Mouse (Mus musculus): Measurements from ENCODE around the gene Prkg1.
A peak's percentile ranks its signal among the peaks of the same experiment; 100 is the strongest.
"Not testable (repeated sequence)": the region's sequence is repeated elsewhere in the genome, so short reads cannot be mapped to it uniquely, and the experiment has no call there.

The Prkg1 gene

DNA sequence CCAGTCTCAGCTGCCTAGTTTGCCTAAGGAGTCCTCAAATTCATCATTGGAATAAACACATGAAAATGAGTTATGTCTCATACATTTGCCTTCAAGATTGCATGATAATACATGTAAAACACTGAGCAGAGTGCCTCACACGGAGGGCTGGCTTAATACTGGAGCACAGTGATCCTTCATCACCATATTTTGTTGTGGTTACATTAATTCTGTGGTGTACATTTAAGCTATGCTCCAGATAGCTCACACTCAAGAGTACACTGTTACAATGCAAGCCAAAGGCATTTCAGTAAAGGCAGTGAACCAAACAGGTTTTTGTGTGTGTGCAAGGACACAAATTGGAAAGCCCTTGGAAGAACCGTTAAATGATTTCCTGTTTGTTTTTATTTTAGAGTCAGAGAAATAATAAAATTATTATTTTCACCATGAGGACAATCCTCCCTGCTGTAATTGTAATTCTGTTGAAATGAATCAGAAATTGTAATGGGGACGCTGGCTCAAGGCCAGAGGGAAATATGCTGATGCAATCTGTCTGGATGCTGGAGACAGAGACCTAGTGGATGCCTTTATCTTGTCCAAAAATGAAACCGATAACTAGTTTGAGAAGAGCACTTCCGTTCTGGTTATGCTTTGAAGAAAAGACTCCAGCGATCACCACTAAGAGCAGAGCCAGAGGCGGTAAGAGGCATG lies 484.9 kb downstream of the Prkg1 start:
- peak; percentile 16 for DNase-seq

DNA sequence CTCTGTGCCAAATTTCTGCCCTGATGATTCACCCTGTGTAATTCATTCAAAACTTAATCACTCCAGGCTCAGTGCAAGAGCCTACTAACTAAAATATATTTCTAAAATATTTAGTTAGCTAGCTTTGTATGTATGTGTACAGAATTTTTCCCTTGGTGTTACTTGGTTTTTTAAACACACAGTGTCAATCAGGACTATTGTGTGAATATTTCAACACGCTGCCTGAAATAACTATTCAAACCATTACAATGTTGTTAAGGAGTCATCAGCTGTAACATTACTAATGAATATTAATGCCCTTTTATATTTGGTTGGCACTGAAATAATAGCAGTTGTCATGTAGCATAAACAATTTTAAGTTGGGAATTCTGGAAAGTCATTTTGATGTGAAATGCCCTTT lies 502.4 kb downstream of the Prkg1 start:
- DNase-seq, result no peak

DNA sequence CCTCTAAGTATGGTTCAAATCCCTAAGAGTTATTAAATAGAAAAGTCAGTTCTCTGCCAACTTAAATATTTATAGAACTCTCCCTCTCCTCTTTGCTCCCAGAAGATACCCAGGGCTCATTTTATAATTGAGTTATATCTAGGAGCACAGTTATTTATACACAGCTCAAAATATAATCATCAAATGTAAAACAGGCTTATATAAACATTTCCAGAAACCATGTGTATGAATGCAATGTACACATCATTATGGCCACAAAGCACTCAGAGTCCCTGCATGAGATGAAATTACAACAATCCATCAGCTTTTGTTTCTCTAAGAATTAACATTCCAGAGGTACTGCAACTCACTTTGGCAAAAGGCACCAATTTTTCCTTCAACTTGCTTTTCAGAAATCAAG lies 504.3 kb downstream of the Prkg1 start:
- DNase-seq, result no peak

DNA sequence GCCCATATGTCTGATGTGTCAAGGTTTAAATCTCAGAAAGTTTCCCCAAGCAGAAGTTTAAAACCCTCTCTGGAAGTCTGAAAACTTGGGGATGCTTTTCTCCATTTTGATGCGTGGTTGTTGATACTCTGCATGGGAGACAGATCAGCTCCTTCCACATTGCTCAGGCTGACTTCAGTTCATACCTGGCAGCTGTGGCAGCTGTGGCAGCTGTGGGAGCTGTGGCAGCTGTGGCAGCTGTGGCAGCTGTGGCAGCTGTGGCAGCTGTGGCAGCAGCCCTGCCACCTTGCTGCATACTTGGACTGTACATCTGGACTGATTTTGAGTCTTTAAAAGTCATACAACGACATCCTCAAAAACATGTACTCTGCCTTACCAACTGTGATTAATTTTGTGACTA lies 509.1 kb downstream of the Prkg1 start:
- DNase-seq, result no peak

DNA sequence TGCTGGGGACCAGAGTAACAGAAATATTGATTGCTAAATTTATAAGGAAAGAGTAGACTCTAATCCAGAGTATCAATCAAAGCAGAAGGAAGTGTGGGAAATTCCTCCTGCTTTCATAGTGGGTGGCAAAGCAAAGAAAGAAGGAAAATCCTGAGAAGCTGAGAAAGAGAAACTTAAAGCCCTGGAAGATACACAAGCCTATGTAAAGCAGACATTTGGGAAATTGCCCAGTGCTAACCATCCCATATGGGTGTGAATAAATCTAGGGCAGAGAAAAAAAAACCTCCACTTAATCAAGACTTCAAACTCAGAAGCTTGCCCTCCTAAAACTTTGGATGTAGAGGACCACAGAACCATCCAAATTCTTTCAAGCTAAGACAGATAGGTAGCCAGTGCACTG lies 532.4 kb downstream of the Prkg1 start:
- DNase-seq, result no peak

DNA sequence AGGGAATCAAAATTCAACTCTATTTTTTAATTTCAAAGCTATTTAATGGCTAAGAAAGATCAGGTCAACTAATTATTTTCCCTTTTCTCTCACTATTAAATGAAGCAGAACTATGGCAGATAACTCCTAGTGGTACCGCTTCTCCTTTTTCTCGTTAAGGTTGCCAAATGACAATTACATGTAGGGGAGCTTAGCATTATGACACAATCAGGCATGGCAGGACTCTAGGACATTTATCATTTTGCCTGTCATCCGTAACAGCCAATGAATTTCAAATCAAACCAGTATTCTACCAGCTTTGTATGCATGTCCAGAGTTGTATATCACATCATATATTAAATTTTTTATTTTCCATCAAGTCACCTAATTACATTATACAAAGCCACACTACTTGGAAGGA lies 536.4 kb downstream of the Prkg1 start:
- DNase-seq, result no peak

DNA sequence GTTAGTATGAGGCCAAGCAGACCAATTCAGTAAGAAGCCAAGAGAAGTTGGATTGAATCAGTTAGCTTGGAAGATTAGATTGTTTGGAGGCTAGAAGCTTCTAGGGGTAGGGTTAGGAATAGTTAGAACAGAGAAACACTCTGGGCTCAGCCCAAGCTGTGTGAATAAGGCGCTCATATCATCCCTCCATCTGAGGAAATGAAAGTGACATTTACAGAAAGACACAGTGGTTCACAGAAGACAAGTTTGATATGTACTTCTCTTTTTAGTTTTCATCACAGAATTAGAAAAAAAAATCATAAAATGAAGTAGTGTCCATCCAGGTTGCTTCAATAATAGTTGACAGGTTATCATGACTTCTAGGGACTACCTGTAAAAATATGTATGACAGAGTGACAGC lies 541.4 kb downstream of the Prkg1 start:
- no peak for DNase-seq

DNA sequence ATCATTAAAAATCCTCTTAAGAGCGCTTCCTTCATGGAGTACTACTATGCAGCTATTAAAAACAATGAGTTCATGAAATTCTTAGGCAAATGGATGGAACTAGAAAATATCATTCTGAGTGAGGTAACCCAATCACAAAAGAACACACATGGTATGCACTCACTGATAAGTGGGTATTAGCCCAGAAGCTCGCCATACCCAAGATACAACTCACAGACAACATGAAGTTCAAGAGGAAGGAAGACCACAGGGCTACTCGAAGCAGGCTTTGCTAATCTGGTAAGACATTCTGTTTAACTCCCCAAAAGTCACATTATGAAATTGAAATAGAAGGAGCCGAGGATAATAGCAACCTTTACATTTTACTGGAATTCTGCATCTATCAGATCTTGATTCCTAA lies 545.6 kb downstream of the Prkg1 start:
- not testable (repeated sequence) for DNase-seq

DNA sequence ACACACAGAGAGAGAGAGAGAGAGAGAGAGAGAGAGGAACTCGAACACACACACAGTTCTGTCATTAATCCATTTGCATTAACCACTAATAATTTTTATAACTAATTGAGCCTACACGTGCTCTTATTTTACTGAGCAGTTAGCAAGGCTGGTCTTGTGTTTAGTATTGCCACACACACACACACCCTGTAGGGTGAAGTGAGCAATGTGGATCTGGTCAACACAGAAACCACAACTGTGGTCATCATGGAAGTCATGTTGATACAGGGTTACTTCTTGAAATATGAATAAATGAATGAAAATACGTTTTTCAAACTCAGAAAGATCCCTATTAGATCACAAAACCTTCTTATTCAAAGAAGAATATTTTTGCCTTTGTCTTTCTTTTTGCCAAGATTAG lies 554.0 kb downstream of the Prkg1 start:
- no peak for DNase-seq

DNA sequence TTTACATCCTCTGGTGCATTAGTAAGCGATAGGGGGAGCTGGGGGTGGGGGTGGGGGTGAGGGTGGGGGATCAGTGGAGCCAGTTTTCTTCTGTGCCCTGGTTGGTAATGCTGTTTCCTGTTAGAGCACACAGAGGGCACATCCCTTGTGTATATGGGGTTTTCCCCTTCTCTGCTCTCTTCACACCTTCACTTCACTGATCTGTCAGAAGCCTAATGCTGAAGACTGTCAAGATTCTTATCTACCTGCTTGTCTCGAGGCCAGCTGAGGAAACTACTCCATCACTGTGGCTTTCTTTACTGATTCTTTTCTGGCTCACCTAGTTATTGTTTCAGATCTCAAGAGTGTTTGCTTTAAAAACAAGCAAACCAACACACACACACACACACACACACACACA lies 554.4 kb downstream of the Prkg1 start:
- DNase-seq, result no peak

DNA sequence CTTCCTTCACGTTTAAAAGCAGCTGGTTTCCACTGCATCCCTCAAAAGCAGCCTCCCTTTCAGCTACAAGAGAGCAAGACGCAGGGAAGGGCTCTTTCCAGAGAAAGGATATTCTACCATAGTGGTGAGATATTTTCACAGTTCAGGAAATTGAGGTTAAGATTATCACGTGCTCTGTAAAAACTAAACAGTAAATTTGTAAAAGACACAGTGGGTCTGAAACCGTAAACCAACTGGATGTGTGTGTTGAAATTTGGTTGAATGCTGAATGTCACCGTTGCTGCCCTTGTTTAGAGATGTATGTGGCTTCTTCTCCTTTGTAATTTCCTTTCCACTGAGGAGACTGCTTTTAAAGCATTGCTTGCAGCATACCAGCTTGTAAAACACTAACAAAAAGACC lies 565.2 kb downstream of the Prkg1 start:
- no peak for DNase-seq

DNA sequence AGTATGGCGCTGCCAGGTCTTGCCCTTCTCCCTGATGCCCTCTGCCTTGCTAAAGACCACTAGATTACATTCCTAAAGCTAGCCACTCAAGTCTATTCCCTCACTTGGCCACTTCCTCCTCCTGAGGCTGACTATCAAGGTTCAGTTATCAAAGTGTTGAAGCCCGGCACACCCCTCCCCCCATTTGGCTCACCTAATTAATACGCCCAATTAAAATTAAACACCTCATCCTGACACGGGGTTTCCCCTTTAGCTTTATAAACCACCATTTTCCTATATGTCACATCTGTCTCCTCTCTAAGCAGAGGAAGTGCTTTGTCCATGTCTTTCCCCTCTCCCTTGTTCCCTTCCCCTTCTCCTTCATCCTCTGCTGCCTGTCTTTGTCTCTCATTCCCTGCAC lies 566.4 kb downstream of the Prkg1 start:
- DNase-seq, result no peak

DNA sequence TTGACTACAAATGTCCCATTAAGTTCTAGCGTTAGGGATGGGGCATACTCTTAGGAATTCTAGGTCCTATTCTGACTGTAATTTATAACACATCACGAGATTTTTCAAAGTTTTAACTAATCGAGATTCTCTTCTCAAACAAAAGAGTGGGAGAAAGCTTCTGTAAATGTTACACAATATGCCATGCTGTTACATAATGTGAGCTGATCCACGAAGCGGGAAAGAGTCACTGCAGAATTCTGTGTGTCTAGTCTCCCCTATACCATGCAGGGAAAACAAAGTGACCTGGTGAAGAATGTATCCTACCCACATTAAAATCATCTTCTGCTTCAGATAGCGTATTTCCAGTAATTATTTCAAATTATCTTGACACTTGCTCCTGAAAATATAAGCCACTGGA lies 567.8 kb downstream of the Prkg1 start:
- no peak for DNase-seq

DNA sequence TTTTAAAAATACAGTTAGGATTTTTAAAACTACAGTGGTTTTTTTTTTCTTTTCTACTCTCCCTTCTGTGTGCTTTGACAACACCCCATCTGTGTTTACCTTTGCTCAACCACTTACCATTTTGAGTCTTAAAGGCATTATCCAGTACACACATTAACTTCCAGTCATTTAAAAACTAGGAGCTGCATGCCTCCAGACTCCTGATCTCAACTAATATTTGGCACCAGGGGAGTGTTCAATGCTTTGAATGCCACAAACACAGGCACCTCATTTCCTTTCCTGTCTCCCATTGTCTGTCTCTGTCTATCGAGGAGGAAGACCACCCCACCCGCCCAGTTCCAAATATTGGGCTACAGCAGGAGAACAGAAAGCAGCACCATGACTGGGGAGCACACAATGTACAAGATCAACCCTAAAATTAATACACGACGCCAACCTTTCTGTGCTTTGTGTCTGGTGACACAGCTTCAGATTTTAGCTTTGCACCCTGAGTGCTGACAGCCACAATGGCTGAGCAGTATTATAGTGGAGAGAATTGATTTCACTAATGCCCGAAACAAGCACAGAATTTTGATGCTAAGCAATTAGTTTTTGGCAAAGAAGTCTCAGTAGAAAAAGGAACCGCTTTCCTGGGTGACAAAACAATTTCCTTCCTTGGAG lies 576.1 kb downstream of the Prkg1 start:
- DNase-seq, result no peak

DNA sequence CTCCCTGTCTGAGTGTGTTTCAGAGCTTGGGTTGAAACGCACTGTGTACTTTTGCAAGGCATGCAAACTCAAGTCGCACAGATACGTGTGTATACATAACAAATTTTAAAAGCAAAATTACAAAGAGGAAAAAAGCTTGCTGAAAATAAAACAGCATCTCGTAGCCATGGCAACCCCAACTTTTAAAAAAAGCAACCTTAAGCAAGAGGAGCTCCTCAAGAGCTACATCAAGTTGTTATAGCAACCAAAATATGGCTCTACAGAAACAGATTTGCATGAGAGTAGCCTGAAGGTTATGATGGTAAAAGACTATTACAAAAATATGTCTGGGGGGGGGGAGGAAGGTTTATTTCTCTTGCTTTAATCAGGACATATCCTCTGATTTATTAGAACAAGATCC lies 584.1 kb downstream of the Prkg1 start:
- DNase-seq, result no peak

DNA sequence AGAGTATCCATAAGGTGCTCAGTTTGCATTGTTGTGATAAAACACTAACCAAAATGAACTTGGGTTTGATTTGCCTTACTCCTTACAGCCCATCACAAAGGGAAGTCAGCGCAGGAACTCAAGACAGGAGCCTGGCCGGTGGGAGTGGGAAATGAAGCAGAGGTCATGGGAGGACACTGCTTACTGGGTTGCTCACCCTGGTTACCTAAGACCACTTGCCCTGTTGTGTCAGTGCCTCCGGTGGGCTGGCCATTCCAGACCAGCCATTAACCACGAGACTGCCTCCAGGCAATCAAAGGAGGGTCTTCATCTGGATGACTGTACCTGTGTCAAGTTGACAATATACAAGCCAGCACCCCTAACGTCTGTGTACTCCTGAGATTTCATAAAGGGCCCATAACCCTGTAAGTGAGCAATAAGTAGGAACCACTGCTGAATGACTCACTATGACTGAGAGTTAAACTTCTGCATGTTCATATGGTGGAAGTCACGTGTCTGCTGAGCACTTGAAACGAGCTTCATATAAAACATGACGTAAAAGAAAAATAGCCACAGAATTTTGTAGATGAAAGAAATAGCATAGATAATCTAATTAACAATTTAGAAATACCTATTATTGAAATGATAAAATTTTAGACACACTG lies 587.4 kb downstream of the Prkg1 start:
- DNase-seq, result no peak

DNA sequence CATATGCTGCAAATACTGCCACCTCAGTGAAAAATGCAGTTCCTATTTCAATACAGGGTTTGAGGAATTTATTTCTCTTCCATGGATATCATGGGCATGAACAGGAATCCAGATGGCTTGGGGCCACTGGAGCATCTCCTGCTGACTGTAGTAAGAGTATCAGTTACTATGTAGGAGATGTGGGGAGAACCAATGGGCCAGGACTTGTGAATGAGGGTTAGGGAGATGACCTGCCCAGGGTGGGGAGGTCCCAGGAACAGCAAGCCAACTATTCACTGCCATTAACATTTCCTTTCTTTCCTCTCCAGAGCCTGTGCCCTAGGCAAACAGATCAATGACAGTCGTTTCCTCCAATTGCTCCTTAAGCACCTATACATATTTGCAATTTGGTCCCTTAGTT lies 593.8 kb downstream of the Prkg1 start:
- no peak for DNase-seq

DNA sequence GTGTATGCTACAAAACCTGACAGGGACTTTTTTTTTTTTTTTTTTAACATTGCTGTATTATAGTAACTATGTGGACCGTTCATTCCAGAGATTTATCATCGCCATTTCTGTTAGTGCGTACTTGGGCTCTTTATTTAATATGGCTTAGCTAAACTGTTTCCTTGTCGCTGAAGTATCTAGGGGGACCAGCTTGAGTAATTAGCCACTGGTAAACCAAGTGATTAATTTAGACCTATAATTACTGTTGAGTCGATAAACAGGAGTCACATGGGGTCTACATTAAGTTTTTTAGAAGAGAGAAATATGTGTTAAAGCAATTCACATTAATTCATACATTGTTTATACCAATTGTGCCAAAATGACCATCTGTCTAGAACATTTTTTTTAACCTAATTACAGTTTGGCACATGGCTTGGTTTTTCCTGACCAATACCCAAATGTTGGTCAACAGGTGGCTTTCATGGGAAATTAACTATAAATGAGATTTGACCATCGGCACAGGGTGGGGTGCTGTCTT lies 605.8 kb downstream of the Prkg1 start:
- no peak for DNase-seq

DNA sequence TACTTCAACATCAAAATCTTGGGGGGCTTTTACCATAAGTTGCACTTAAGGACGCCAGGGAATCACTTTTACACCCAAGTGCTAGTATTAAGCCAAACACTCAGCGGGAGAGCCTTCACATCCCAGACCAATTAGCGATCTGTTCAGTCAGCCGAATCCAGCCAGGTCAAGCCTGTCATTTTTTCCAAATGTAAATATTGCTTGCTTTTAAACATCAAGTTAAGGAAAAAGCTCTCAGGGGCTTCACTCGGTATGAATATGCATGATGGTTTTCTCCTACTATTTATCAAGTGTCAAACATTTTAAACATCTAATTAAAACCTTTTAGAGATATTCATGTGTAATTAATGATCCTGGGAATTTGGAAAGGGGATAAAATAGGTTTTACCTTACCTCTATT lies 611.4 kb downstream of the Prkg1 start:
- DNase-seq, result no peak

DNA sequence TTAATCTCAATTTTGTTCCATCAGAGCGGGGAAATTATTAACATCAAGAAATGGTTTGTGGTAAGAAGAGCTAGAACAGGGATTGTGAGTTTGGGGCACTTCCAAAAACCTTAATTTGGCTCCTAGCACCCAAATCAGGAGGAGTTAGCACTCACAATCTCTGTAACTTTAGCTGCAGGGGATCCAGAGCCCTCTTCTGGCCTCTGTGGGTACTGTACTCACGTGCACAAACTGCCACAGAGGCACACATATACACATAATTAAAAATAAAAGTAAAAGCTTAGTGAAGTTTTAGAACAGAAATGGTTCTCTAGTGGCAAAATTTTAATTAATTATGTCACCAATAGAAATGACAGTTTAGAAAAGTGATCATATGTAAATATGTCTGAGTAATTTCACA lies 614.9 kb downstream of the Prkg1 start:
- no peak for DNase-seq

DNA sequence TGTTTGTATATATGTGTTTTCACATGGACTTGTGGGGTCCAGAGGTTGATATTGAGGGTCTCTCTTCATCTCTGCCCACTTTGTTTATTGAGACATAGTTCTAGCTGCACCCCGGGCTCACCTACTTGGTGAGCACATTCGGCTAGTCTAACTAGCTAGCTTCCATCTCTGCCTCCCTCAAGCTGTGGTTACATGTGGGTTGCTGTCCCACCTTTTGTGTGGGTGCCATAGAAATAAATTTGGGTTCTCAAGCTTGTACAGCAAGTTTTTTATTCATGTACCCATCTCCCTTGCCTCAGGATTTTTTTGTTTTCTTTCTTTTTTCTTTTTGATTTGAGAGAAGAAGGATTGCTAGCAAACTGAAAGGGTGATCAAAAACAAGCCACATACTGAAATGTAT lies 617.4 kb downstream of the Prkg1 start:
- no peak for DNase-seq

DNA sequence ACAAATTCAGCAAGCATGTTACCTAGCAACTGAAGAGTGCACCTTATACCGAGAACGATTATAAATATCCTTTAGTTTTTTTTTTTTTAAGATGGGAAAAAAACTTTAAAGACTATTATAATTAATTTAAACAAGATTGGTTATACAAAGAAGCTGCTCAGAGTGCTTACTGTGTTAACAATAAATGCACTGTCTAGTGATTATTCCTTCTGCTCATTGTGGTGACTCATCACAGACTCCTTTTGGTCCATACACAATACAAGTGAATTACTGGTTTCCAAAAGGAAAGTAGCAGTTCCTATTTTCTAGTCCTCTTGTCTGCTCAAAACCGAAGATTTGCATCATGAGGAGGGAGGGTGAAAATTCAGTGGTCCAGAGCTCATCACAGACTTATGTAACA lies 618.7 kb downstream of the Prkg1 start:
- no peak for DNase-seq

DNA sequence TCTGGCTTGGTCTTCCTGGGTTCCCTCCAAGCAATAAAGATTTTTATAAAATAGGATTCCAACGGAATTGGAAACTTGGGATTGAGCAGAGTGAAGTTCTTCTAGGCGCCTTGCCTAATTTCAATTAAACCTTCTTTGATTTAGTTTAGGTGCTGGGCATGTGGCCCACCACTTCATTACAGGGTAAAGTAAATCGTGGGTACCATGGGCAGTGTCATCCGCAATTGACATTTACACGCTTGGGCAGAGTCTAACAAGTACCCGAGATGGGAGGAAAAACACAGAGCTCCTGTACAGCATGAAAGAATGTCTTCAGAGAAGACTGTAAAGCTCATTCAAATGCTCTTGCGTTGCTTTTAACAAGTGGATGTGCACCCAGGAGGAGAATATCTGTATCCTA lies 622.9 kb downstream of the Prkg1 start:
- DNase-seq, result no peak

DNA sequence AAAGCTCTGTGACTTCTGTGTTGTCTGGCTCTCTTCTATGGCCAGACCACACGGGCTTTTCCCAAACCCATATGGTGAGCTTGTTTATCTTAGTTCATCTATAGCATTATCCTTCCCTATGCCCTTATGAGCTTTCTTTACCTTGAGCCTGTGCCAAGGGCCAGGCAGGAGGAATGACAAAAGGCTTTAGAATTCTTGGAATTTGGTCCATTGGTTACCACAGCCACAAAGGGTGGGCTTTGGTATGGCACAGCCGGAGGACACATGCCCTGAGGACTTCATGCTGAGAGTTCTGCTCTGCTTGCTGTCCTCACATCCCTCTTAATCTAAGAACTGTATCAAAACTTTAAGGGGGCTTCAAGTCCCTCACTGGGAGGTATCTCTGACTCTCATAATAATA lies 628.5 kb downstream of the Prkg1 start:
- no peak for DNase-seq
